Mouse (Mus musculus) layer of hippocampus, adult 8-10 months (tissue): ENCODE results near the gene Borcs7. TPM values are rescaled to one million over a fixed set of nuclear protein-coding genes. Genes with fewer than 3 reads are reported as not detected.
A peak's percentile ranks its signal among the peaks of the same experiment; 100 is the strongest.
"Not testable (repeated sequence)": the region's sequence is repeated elsewhere in the genome, so short reads cannot be mapped to it uniquely, and the experiment has no call there.

ENCODE experiments used
- DNase-seq, 2 experiments: peaks; one replicate each; pipeline ENCODE4 v3.0.0; 2022; ENCODE audit warnings: low spot score in 2 of 2
- total RNA-seq, 4 experiments: library from RNA; stranded (reverse); gene quantifications; 2 replicates each; pipeline ENCODE4 v1.2.4; 2022

The Borcs7 gene
- total RNA-seq, 4 experiments from 2014 or later = 20.2 to 22.6 (median 21.2) TPM

DNA sequence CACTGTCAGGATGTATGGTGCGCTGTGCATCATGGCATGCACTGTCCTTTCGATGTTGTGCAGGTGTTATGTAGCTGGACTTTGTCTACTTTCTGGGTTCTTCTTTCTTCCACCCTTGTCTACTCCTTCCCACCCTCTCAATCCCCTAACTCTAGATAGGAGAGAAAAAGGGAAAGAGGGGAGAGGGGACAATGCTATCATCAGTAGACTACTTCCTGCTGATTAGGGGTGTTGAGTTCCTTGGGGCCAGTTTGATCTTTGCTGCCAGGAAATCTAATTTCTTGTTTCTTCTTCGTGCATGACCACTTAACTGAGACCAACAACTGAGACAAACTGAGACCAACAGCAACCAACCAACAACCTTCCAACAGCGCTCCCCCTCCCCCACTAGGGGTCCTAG is 20.9 kb downstream of the Borcs7 start:
- DNase-seq = no peak

DNA sequence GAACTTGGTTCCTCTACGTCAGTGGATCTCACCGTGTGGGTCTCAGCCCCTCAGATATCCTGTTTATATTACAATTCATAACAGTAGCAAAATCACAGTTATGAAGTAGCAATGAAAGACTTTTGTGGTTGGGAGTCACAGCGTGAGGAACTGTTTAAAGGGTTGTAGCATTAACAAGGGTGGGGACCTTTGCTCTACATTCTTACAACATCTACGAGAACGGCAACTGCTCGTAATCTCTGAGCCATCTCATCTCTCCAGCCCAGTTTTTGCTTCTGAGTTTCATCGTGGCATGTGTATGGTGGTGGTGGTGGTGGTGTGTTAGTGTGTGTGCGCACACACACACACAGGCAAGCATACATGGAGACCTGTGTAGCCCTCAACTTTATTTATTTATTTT is 24.5 kb downstream of the Borcs7 start:
- no peak for DNase-seq

DNA sequence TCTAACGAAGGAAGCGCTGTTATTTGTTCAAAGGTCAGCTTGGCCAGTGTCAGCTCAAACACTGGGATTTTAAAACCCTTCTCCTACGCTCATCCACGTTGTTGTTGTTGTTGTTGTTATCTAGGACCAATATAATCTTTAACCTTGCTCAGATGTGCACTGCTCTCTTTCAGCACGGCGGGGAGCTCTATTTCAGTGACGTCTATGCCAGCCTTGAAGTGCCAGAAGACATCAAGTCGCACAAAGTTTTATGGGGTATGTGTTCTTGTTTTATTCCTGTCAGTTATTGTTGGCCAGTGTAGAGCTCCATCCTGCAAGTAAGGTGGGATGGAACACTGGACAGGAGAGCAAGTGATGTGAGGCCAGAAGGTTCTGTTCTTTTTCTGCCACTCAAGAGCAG is 25.3 kb downstream of the Borcs7 start:
- DNase-seq = no peak

DNA sequence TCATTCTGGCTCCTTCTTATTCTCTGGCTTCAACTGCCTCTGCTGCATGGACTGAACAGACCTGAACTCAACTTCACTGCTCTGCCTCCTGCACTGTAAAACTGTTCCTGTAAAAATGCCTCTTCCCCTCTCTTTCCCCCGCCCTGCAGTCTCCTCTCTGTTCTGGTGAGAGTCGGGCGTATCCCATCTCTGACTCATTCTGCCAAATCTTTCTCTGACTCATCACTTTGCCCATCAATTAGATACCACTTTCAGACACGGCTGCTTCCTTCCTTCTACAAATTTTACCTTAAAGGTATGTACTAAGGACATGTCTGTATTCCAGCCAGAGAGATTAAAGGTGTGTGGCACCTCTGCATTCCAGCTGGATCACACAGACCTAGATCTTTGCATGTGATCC is 28.4 kb downstream of the Borcs7 start:
- DNase-seq = no peak

DNA sequence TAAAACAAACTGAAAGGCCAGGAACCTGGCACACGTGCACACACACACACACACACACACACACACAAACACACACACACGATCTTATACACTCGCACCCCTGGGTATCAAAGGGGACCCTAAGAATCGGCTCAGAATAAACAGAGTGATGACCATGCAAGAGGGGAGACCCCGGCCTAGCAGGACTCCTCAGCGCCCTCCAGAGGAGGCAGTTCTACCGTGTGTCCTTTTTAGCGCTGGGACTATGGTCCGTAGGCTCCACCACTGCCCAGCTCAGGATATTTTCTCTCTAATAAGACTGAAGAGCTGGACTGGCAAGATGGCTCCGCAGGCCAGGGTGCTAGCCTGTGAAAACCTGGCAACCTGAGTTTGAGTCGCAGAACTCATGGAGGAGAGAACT is 34.7 kb downstream of the Borcs7 start:
- no peak for DNase-seq

DNA sequence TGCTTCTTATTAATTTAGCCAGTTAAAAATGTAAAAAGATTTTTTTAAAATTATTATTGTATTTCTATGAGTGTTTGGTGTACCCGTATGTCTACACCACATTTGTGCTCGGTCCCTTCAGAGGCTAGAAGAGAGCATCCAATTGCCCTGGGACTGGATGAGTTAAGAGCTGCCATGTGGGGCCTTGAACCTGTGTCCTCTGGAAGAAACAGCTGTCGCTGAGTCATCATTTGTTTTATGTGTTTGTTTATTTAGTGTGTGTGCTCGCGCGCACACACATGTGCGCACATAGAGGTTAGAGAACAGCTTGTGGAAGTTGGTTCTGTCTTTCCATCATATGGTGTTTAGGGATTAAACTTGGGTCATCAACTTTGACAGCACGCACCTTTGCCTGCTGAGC is 36.4 kb downstream of the Borcs7 start:
- no peak for DNase-seq

DNA sequence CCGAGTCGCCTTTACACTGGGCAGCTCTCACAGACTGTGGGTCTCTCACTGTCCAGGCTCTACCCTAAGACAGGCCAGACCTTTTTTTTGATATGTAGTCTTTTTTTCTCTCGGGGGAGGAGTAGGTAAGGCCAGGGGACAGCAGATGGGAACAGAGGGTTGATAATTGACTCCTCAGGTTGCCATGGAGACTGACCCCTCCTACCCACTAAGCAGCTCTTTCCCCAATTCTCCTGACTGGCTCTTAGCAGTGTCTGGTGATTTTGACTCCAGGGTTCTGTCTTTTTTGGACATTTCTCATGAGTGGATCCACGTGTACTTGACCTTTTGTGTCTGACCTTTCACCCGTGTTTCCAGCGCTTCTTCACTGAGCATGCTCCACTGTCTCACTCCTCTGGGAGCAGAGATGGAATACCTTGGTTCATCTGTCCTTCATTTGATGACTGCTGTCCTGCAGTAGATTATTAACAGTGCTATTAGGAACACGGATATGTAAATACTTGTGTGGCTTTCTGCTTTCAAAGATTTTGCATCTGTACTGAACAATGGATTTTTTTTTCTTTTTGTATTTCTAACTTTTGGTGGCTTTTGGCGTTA is 37.5 kb downstream of the Borcs7 start:
- peak; percentile 17 to 22 for DNase-seq

DNA sequence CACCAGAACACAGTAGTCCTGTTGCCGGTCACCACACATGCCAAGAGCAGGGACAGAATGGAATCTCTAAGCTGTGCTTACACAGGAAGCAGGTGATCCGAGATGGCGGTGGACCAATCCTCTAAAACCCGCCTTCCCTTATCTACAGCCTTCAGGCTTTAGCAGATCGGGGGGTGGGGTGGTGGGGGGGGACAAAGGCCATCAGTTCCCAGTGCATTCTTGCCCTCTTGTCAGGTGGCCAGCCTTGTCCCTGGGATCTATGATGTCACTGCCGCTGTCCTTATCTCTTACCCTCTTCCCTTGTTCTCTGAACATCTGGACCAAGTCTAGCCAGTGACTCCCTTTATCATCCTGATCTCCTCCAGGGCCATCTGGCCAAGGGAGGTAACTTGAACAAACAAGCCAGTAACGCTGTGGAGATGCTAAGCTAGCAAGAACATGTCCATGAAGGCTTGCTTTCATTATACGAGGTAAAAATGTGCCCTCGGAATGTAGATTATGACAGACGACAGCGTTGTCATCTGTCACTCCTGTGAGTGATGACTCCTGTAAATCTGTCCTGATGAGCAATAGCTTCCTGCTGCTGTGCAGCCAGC is 38.3 kb downstream of the Borcs7 start:
- no peak for DNase-seq

DNA sequence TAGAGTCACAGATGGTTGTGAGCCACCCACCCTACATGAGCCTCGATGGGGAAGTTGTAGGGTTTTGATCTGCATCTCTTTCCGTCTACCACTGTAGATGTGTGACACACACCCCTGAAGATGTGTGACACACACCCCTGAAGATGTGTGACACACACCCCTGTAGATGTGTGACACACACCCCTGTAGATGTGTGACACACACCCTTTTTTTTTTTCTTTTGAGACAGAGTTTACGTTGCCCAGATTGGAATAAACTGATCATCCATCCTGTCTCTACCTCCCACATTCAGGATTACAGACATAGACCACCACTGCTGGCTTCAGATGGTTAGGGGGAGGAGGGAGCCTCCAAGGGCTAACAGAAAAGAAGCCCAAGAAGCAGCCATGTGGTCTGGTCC is 39.2 kb downstream of the Borcs7 start:
- DNase-seq = no peak

DNA sequence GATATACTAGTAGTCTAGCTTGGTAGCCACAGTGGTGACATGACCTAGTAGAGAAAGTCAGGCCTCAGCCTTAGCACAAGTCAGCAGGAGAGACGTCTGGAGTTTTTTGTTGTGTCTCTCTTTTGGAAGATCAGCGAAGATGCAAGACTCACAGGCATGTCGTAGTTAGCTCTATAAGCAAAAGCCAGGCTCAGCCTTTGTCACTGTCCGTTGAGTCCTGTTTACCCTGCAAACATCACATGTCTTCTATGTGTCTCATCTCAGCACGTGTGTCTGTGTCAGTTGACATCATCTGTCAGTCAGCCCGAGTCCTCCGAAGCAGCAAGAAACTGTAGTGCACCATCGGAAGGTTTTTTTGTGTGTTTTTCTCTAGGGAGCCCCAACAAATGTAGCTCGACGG is 41.6 kb downstream of the Borcs7 start:
- DNase-seq = no peak

DNA sequence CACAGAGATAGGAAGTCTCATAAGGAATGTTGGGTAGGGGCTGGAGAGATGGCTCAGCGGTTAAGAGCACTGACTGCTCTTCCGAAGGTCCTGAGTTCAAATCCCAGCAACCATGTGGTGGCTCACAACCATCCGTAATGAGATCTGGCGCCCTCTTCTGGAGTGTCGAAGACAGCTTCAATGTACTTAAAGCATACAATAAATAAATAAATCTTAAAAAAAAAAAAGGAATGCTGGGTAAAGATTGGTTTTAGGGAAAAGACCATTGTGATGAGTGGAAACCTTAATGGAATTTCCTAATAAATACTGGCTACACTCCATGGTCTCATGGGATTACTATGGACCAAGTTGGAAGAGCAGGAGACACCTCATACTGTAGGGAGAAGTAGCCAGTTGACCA is 43.0 kb downstream of the Borcs7 start:
- not testable (repeated sequence) for DNase-seq

DNA sequence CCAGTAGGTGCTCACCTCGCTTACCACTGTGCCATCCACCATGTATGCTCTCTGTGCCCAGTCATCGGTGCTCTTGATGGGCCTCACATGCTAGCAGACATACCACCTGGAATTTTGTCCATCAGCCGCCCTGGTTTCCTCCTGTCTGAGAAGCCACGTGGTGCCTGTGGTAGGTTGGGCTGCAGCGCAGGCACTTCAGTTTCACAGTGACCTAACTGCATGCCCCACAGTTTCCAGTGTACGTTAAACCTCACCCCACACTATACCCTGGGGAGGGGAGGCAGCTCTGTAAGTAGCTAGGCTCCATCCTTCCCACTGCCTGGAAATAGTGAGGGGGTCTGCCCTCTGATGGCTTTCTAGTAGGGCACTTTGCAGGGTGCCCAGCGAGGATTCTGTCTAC is 43.9 kb downstream of the Borcs7 start:
- no peak for DNase-seq

DNA sequence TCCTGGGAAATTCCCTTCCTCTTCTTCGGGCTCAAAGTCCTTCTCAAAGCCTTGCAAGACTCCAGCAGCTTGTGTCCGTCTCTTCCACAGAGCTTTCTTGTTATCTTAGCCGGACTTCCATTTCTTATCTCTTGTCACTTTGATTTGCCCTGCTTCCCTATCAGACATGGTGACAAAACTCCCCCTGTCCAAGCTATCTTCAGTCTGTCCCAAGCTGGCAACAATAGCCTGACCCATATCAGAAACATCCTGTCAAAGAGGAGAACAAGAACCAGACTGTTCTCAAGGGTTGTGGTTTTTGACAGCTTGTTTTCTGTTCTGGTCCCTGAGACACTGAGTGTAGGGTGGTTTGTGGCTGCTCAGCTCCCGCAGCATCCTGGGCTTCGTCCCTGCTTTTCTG is 45.5 kb downstream of the Borcs7 start:
- no peak for DNase-seq

DNA sequence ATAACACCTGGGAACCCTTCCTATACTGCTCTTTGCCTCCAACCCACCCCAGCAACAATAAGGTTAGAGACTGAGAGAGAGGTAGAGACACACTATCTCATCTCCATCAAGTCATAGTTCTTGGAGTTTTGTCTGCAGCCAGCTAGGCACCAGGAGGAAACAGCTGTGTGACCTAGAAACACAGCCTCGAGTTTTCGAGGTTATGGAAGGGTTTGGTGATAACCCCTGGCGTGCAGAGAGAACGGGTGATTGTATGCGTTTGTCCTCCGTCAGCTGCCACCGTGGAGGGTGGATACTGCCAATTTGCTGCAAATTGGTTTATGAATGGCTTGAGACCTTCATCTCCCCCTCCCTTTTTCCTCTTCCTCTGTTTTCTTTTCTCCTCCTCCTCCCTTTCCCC is 47.4 kb downstream of the Borcs7 start:
- DNase-seq = no peak

DNA sequence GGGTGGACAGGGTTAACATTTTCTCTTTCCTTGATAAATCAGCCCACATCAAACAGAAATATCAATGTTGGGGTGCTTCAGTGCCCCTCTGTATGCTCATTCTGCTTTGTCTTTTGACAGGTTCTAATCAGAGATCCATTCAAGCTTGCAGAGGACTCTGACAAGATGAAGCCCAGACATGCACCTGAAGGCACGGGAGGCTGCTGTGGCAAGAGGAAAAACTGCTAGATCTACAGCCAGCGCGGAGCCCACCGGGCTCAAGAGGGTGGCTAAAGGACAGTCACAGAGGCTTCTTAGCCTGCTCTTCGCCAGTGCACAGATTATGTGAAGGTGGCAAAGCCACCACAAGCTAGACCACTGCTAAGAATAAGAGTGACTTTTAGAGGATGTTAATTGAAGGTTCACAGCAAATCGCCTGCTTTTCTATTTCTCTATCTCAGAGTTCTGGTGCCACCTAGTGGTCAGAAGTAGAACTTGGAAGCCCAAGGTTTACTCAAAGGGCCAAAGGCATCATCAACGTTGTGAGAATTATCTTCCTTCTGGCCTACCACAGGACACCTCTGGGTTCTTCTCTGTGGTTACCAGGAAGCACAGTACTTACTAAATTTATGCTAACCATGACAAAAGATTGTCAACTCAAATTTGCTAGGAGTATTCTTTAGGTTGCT is 50.8 kb downstream of the Borcs7 start:
- DNase-seq = peak; percentile 50 to 74

DNA sequence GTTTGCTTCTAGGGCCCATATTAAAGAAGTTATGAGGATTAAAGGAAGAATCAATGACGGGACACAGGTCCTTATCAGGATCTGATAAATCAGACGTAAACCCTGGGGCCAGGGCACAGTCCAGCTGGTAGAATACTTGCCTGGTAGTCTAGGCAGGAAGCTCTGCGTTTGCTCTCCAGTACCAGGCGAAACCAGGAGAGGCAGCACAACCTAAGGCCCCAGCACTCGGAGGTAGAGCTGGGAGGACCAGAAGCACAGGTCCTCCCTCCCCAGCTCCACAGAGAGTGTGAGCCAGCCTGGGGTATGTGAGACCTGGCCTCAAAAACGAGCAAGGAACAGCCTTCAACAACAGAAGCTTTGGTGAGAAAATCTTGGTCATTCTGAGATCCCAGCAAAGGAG is 51.9 kb downstream of the Borcs7 start:
- no peak for DNase-seq

DNA sequence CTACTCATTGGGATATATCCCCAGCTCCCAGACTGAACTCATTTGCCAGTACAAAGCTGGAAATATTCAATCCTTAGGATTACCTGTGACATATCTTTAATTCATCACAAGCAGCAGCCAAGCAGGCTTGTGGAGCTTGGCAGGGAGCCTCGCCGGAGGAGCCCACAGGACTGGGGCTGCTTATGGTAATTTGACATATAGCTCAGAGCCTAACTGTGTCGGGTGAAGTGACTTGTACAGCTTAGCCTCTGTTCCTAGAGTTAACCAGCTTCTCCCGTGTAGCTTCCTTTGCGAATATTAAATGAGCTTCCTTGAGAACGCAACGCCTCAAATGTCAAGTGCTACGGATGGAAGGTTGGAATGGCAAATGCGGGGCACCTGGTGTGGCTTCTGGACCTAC is 55.0 kb downstream of the Borcs7 start:
- no peak for DNase-seq

DNA sequence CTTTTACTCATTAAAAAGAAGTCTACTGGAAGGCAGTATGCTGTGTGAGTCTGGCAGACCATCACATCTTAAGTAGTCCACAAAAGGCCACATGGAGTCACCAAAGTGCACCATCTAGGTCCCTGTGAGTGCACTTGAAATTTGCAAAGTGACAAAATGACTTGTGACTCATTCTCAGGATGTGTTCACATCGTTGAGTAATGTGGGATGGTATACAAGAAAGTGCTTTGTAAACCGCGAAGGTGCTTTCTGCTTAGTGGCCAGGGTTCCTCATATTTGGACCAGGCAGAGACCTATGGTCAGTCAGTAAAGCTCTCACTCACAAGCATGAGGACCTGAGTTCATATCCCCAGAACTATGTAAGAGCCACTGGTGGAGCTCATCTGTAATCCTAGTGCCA is 58.1 kb downstream of the Borcs7 start:
- no peak for DNase-seq

DNA sequence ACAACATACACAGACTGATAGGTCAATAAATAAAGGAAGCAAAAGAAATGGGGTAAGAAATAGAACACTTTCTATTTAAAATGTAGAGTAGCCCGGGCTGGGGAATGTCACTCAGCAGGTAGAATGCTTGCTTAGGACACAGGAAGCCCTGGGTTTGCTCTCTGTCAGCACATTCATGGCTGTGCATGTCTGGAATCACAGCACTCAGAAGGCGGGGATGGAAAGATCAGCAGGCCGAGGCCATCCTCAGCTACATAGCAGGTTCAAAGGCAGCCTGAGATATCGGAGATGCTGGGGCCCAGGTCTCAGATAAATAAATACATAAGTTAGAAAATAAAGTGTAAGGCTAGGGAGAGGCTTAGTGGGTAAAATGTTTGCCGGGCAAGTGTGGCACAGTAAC is 62.5 kb downstream of the Borcs7 start:
- DNase-seq = no peak
